Mouse (Mus musculus): Measurements from ENCODE around the gene Txndc16.

GRCm38 (mm10) chr14:45085651-45086425 lies 134.3 kb downstream of the Txndc16 start:
- no peak for TF ChIP-seq CTCF (conservative IDR thresholded peaks at IDR 0.05; ENCODE audit: low read length)
- TF ChIP-seq POU5F1 (IDR thresholded peaks at IDR 0.05; ENCODE audit: borderline replicate concordance, low read length): no peak
- no peak for TF ChIP-seq NANOG (IDR thresholded peaks at IDR 0.05; ENCODE audit: borderline replicate concordance, low read length)
